Comparison of ENCODE assay signal across 24 mouse cellular contexts in the genomic region with DNA sequence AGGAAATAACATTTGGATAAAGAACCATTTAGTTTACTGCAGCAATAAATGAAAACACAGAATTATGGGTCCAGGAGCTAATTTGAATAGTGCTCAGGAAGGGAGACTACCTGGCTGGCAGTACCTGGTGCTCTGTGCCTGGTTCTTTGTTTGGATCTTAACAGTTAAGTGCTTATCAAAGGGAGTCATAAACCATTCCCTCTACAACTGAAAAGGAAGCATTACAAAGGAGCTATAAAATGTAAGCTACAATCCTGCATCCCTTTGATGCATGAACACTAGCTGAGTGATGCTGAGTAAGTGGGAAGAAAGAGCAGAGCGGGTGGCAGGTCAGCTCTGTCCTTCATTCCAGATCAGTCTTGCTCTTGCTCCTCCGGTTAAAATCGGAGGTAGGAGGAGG.
"Had no signal": no experiment of that assay in that cellular context is flagged by ENCODE, and none has a peak within 500 bp of the region (broad histone marks: within the 10 kb centered on the region; RNA-seq: fewer than 3 reads in every experiment).

No protein-coding gene starts in this region.

- H3K27me3 ChIP-seq: lung, embryonic 15.5 days; midbrain, embryonic 13.5 days; stomach, embryonic 15.5 days had no signal

- H3K36me3 ChIP-seq: limb, embryonic 12.5 days; limb, embryonic 15.5 days; lung, embryonic 15.5 days; midbrain, embryonic 10.5 days; midbrain, embryonic 13.5 days; stomach, embryonic 15.5 days had no signal

- H3K4me1 ChIP-seq: limb, embryonic 15.5 days; megakaryocyte, embryonic 14.5 days; midbrain, embryonic 10.5 days; midbrain, embryonic 13.5 days; stomach, embryonic 15.5 days had no signal

- H3K9me3 ChIP-seq: limb, embryonic 12.5 days; limb, embryonic 15.5 days; lung, embryonic 15.5 days; megakaryocyte, embryonic 14.5 days; midbrain, embryonic 10.5 days; midbrain, embryonic 13.5 days; stomach, embryonic 15.5 days had no signal

- ATAC-seq: liver, postnatal 0 days; midbrain, embryonic 13.5 days; midbrain, embryonic 16.5 days had no signal

- H3K4me2 ChIP-seq: limb, embryonic 12.5 days; limb, embryonic 15.5 days; liver, embryonic 11.5 days; lung, embryonic 15.5 days; midbrain, embryonic 13.5 days; stomach, embryonic 15.5 days had no signal

- DNase-seq: kidney, adult 11 months; kidney, adult 9 months; kidney, postnatal 25 days; layer of hippocampus, adult 9-11 months; liver, postnatal 0 days; lung, postnatal 10 days; lung, postnatal 36 days; right cerebral cortex, adult 18-20 months; right cerebral cortex, postnatal 14 days; right cerebral cortex, postnatal 4 days; thymus, postnatal 25 days had no signal

- H3K4me3 ChIP-seq: layer of hippocampus, adult 2 months; limb, embryonic 12.5 days; limb, embryonic 15.5 days; lung, embryonic 15.5 days; megakaryocyte, embryonic 14.5 days; midbrain, embryonic 10.5 days; midbrain, embryonic 13.5 days; myocyte; stomach, embryonic 15.5 days had no signal

- H3K27ac ChIP-seq: kidney, postnatal 0 days; layer of hippocampus, adult 2 months; limb, embryonic 12.5 days; limb, embryonic 15.5 days; liver, embryonic 14.5 days; lung, embryonic 15.5 days; midbrain, embryonic 10.5 days; midbrain, embryonic 13.5 days; stomach, embryonic 15.5 days had no signal

- H3K9ac ChIP-seq: limb, embryonic 12.5 days; limb, embryonic 15.5 days; liver, embryonic 14.5 days; liver, postnatal 0 days; lung, embryonic 15.5 days; midbrain, embryonic 13.5 days; stomach, embryonic 15.5 days had no signal
